Mouse (Mus musculus): ENCODE measurements around the gene Fli1.

Fli1 gene

DNA sequence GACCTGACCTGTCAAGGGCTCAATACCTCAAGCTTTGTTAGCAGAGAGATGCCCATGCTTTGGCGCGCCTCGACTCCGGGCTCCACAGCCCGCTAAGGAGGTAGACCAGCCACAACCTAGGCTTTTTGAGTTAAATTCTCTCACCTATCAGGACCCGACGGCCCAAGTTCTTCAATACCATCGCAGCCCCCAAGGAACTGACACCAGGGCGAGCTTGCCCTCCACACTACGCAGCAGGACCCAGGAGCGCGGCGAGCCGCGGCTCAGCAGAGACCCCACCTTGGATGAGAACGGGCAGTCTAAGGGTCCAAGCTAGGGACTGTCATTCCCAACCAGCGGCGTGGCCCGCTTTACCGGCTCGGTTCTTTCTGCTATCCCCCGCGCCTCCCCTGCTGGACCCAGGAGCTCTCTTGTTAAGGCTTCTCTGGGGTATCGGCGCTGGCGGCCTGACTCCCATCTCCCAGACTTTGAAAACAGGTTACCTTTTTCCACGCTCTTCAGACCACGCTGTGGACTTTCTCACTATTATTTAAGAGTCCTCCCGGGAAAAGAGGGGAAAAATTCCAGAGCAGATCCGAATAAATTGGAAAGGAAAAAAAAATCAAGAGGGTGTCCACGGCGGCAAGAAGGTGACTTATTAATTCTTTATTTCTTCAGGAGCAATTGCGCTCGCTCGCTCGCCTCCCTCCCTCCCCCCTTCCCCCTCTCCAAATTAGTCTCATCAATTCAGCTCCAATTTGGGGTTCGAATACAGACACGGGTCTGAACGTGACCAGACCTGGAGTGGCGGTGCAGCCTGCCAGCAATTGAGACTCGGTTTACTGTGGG lies at the start of gene Fli1:
Gene Fli1 (minus strand): TSS at position 650 of the 828 bp plus-strand sequence.
- DNase-seq (ENCODE audit: low spot score), result no peak

DNA sequence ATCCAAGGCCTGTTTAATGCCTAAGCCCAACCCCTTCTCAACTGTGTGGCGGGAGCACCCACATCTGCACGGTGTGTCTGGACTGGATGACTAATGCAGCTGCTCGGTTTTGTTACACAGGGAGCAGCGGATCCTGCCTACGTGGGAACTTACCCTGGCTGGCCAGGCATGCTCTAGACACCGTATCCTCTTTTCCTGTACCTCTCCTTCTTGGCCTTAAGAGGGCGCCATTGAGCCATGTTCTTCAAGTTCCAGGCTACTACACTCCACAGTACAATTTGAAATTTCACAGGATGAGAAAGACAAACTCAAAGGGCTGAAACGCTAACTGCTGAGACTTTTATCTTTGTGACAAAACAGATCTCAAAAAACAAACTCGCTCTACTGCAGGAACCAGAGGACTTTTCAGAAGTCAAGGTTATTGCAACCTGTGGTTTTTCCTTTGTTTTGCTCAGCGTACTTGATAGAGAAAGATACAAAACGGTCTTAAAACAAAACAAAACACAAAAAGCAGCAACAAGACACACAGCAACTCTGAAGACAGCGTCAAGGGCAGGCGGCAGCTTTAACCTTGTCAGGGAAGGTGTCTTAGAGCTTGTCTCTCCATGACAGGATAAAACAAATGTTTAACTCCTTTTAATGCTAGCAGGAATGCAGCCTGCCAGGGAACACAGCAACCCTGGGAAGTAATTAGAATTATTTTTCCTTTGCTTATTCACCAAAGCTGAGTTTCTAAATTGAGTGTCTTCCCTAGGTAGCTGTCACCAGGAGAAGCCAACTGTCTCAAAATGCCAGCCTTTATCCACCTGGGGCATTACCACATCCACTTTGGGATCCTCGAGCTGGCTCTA lies 49.3 kb upstream of the Fli1 start:
- peak; percentile 75 for DNase-seq (ENCODE audit: low spot score)

DNA sequence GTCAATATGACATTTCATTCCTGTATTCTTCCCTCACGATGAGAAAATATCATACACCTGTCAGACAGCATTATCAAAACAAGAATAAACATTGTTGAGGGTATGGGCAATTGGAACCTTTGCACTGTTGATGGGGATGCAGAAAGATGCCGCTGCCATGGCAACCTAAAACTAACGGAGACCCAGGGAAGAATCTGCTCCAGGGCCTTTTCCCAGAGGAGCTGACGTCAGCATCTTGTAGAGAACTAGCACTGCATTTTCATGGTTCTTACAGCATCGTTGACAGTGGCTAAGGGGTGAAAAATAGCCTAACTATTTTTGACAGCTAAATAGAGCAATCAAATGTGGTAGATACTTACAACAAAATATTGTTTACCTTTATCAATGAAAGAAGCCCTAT lies 47.9 kb upstream of the Fli1 start:
- DNase-seq (ENCODE audit: low spot score), result no peak

DNA sequence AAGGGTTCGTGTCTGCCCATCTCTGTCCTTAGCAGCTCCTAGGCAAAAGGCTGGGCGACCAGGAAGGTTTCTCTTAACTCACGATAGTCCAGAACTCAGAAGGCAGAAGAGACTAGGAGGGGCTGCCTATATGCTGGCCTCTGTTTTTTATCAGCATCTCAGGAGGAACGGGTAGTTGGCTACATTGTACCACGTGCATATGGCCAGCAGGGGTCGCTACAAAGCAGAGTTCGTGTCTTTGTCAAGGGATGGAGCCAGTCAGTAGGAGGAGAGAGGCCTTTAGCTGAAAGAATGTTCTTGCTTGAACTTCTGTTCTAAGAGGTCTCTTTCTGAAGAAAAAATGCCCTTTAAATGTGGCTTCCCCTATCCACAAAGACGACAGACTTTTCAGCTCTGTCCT lies 47.2 kb upstream of the Fli1 start:
- DNase-seq (ENCODE audit: low spot score), result peak; percentile 71

DNA sequence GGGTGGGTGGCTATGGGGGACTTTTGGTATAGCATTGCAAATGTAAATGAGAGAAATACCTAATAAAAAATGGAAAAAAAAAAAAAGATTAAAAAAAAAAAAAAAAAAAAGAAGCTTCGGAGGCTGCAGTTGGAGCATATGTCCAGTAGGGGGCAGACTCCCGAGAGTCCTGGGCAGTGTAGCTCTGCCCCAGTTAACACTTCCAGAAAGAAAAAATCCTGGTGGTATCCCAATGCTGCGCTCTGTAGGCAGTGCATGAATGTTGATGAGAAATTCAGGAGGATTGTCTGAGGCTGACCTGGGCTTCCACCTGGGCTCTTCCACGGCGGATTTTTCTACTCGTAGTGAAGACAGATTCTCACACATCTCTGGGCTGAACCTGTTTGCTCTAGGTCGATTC lies 42.7 kb upstream of the Fli1 start:
- no peak for DNase-seq (ENCODE audit: low spot score)

DNA sequence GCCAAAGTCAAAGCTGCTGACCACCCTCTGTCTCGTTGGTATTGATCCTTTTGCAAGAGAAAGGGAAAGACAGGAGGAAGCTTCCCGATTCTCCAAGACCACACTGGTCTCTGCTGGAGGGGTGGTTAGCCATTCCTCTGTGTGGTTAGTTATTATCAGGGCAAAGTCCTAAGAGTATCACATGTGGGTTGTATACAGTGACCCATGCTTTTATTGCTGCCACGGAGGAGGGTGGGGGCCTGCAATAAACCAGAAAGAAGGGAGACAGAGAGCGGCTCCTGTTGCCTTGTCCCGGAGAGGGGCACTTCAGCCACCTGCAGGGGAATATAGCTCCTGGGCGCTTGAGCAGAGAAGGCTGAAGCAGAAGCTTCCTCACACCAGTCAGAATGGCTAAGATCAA lies 41.2 kb upstream of the Fli1 start:
- no peak for DNase-seq (ENCODE audit: low spot score)

DNA sequence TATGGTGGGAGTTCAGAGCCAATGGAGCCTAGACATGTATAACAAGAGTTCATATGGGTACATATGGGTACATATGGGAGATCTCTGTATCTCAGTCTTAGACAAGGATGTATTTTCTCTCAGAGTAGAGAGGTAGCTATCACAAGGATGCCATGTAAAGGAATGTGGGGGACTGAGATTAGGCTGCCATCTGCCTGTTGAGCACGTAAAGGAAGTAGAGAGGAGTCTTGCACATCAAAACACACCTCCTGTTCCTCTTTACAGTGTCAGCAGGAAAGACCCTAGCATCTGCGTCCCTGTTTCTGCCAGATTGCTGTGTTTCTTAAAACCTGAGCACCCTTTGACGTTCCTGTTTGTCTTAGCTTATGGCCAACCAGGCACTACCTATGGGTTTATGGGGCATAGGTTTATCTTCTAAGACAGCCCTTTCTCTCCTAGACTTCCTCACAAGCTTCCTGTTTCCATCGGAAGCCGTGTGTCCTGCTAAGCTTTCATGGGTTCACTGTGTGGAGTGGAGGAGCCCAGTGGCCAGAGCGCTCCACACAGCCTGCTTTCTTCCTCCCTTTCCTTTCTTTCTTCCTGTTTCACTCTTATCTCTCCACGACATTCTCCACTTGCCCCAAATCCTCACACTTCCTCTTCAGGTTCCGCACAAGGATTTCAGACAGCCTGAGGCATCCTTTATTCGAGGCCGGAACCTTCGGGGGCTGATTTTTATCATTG lies 39.4 kb upstream of the Fli1 start:
- DNase-seq (ENCODE audit: low spot score), result no peak

DNA sequence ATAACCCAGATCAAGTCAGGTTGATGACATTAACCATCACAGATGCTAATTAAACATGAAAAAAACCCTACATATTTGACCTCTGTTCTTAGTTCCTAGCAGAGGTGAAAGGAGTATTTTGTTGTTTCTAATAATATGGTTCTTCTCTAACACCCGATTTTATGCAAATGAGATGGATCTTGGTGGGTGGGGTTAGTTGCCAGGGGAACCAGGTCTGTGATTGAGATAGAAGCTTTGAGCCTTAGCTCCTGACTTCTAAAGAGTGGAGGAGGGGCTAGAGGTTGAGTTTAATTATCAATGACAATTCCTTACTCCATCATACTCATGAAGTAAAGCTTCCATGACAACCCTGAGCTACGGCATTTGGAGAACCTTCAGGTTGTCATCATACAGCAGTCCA lies 35.8 kb upstream of the Fli1 start:
- no peak for DNase-seq (ENCODE audit: low spot score)

DNA sequence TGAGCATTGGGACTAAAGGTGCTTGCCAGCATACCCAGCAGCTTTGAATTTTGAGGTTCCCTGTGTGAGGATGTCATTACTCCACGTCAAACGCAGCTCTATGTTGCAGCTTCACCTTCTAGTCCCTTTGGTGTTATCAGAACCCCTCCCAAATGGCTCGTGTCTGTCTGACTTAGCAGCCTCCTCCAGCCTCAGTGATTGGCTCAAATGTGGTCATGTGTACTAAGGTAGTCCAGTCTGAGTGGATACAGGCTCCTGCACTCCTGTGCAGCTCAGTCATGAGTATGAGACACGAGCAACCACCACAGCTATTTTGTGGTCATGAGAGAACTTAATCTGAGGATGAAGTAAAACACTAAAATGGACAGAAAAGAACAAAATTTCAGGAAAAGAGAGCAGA lies 31.0 kb upstream of the Fli1 start:
- no peak for DNase-seq (ENCODE audit: low spot score)

DNA sequence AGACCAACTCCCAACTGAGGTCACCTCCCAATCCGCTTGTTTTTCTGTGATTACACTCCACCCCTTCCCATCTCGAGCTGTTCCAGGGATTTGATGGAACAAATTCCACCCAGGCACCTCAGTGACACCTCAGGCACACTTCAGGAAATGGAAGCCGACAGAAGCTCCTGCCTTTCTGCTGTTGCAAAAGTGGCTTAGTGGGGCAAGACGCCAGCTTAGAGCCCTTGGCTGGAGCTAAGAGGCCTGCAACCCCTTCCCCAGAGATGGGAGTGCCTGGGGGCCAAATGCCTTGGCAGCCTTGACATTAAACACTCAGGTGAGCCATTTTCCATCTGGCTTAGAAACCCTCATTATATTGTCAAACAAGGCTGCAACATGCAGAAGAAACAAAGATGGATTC lies 29.0 kb upstream of the Fli1 start:
- DNase-seq (ENCODE audit: low spot score), result no peak

DNA sequence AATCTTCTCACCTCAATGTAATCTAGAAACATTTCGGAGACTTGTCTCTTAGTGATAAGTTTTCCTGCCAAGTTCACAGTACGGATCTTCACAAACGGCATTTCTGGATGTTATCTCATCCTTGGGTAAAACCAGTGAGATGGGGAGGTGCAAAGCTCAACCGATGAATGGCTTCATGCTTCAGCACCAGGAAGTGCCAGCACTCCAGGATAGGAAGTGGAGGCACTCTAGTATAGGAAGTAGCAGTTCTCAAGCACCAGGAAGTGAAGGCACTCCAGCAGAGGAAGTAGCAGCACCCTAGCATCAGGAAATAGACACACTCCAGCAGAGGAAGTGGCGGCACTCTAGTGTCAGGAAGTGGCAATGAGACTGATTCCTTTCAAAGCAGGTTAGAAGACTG lies 27.9 kb upstream of the Fli1 start:
- no peak for DNase-seq (ENCODE audit: low spot score)

DNA sequence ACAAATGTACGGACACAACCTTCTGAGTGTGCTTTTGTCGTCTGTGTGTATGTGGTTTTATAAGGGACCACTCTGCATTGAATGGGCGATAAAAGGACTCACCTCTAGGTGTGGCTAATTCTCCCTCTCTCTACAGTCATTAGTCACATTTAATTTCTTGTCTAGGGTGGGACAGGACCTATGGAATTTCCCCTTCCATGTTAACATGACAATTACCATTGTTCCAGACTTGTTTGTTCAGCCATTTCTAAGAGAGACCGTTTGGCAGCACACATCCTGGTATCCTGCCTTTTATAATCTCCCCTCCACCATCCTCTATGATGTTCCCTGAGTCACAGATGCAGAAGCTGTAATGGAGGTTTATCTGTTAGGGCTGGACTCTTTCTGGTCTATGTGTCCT lies 26.6 kb upstream of the Fli1 start:
- DNase-seq (ENCODE audit: low spot score), result no peak

DNA sequence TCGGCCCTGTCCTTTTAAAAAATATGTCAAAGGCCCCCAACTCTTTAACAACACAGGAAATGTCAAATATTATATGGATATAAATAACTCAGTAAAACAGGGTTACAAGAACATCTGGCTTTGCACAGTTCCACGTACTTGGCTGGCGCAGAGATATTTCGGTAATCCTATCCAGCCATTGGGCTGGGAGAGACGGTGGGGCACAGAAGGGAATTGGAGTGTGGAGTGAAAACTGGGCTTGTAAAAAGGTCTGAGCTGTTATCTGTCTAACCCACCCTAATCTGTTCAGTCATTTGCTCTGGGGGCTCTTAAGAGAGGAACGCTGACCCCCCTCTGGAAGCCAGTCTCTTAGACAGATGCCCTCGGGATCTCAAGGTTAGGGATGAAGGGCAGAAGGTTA lies 24.9 kb upstream of the Fli1 start:
- no peak for DNase-seq (ENCODE audit: low spot score)

DNA sequence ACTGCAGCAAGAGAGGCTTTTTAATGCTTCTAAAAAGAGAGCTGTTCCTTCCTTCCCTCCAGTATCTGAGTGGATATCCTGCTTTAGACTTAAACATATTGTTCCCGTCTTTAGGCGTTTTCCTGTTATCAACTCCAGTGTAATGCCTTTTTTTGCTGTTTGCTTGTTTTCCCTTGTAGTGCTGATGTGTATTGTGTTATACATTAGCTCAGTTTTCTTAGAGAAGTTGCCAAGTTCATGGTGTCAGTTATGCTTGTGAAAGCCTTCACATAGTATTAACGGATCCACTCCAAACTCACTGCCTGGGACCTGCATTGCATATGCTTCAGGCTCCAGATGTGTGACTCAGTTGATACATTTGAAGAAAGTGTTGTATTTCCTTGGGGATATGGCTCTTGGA lies 22.6 kb upstream of the Fli1 start:
- DNase-seq (ENCODE audit: low spot score), result no peak

DNA sequence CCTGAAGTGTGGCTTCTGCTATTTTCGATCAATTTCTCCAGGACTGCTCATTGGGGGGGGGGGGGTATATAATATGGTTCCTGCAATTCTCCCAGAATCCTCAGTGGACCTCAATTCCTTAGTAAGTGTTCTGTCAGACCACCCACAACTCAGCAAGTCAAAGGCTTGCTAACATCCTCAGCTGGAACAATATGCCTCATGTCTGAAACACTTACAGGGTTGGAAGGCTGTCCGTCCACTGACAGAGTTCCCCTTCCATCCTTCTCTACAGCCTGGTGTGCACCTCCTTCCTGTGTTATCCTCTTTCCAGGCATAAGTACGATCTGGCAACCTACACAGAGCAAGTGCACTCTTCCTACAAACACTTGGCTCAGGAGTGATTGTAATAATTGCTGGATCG lies 20.2 kb upstream of the Fli1 start:
- DNase-seq (ENCODE audit: low spot score), result no peak

DNA sequence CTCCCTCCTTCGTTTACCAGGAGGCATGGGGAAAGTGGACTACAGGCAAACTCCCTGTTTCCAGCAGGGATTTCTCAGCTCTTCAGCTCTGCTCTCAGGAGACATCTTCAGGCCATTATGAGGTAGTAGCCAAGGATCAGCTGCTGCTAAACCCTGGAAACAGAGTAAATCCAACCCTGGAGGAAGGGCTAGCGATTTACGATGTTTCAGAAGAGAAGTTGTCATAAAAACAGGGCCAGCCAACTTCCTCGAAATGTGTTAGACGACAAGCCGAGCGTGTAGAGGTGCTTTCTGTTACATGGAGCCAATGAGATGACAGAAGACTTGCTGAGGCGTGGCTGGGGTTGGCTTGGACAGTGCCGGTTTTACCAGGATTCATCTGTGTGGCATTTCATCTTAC lies 19.7 kb upstream of the Fli1 start:
- DNase-seq (ENCODE audit: low spot score), result no peak

DNA sequence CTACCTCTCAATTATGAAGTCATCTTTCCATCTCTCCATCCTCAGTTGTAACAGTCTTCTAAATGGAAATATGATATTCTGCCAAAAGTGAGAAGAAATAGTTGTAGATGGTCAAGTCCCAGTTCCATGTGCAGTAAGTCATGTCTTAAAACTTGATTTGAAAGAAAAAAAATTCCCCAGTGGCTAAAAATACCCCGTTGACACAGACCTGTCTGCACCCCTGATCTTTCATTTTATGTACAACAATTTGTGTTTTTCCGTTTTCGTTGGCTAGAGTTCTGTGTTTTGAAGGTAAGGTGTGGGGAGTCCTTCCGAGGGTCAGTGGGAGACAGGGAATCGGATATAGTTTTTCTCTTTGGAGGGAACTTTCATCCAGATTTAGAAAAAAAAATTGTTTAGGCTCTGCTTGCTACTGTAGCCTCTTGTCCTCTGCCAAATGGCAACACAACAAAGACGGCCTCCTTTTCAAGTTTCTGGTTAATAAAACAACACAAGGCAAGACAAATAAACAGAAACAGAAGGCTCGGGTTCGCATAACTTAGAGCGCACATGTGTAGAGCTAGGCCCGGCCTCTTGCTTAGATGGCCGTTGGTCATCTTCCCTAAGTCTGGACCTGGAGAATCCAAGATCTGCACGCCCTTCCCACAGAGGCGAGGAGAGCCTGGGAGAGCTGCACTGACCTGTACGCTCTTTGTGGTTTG lies 18.7 kb upstream of the Fli1 start:
- DNase-seq (ENCODE audit: low spot score), result no peak

DNA sequence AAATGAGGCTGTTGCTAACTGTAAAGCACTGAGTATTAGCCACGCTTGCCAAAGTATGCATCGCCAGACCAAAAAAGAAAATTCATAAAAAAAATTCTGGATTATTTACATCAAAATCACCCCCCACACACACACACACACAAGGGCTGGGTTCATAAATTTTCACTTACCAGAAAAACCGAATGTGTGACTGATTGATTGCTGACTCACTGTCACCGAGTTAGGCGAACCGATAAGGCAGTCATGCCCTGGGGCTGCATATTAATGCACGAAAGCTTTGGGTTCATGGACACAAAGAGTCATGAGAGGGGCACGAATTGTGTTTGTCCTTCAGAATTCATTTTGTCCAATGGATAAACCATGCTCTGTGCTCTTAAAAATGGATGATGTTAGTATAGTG lies 17.2 kb upstream of the Fli1 start:
- no peak for DNase-seq (ENCODE audit: low spot score)

DNA sequence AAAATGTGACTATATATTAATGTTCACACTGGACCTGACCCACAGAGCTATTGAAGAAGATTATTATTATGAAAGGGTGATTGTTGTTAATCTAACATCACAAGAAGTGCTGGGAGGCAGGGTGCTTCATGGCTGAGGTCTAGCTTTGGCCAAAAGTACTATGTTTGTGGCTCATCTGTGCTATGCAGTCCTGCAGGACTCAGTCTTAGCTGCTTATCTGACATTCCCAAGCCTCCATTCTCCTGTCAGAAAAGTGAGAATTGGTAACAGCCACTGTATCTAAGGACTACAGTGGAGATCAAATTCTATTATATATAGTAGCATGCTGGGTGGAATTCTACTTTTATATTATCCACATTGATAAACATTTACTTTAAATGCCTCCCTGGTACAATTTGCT lies 16.8 kb upstream of the Fli1 start:
- no peak for DNase-seq (ENCODE audit: low spot score)

DNA sequence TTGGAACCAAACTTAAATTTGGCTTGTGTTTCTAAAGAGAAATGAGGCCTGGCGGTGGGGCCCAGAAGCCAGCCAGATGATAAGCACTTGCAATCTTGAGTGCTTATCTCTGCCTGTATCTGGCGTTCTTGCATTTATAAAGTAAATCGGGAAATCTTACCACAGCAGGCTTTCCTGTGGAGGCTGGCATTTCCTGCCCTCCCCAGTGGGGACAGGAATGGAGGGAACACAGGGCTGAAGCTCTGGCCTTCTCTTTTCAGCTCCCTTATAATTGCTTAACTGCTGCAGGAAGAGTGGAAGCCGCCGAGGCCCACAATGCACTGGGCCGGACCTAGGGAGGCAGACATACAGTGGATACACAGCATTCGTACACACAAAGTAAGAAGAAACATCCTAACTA lies 13.7 kb upstream of the Fli1 start:
- no peak for DNase-seq (ENCODE audit: low spot score)

DNA sequence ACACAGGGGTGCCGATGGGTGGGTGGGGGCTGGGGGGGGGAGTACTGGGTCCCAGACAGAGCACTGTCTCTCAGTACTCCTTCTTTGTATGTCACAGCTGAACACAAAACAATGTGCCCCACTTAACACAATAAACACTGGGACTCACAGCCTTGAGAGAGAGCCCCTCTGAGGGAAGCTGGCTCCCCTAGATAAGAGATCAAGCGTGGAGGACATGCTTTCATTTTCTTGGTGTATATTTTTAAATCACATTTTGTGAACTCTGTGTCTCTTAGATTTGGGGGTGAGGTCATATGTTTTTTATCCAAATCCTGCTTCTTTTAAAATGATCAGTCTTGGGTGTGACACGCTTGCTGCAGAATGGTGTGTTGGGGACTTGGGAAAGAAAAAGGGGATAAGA lies 12.6 kb upstream of the Fli1 start:
- no peak for DNase-seq (ENCODE audit: low spot score)

DNA sequence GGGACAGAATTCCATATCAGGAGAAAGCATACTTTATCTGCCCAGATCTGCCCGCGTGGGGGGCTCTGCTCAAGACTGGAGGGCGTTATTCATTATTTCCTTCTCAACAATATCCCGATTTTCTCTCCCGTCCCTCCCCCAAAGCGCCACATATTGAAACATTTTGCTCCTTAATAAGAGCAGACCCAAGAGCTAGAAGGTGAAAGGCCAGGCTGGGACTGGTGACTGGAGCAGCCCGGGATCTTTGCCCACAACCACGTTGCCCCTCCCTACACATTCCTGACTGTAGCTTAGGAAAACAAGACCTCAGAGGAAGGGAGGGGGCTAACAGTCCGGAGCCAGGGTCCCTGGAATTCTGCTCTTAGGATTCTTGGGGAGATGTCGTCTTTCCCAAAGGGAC lies 7.9 kb upstream of the Fli1 start:
- DNase-seq (ENCODE audit: low spot score), result no peak

All from yolk sac, embryonic 10.5 days (tissue).